Mouse (Mus musculus) olfactory bulb, adult 2 months (tissue): ENCODE data around the gene Sv2a.

Experiments
- CTCF ChIP-seq: fragments of 200-500 bp; IDR thresholded peaks from 2 replicates; pipeline ENCODE4 v1.5.1; 2012; ENCODE audit warnings: low read depth, mild to moderate bottlenecking, low read length, moderate library complexity; ENCODE audit not compliant: insufficient read depth
- POLR2A ChIP-seq: fragments of 200-500 bp; IDR thresholded peaks from 2 replicates; pipeline ENCODE4 v1.6.1; 2012; ENCODE audit warnings: mild to moderate bottlenecking, low read depth, low read length, moderate library complexity; ENCODE audit not compliant: insufficient read depth

DNA sequence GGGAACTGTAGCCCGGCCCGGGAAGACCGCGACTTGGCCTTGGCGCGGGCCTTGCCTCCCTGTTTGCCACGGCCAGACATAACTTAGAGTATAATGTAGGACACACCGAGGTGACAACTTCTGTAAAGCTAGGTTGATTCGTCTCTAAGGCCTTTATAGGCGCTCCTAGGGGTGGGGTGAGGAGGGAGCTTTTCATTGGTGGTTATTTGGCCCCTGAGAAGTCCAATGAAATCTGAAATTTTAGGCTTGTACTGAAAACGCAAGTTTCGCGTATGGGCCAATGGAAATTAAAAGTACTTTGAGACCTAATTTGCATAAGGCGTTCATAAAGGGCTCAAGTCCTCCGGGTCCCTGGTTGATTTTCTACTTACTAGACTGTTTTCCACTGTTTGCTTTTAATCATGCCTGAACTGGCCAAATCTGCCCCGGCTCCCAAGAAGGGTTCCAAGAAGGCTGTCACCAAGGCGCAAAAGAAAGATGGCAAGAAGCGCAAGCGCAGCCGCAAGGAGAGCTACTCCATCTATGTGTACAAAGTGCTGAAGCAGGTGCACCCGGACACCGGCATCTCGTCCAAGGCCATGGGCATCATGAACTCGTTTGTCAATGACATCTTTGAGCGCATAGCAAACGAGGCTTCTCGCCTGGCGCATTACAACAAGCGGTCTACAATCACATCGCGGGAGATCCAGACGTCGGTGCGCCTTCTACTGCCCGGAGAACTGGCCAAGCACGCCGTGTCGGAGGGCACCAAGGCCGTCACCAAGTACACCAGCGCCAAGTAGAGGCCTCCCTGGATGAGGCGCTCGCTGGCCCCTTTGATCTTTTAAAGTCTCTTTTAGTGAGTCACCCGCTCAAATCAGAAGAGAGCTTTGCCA lies 40.1 kb downstream of the Sv2a start, which contains the start of the genes Hist2h2ac and Hist2h2be:
- no peak for TF ChIP-seq CTCF
- TF ChIP-seq POLR2A: peak; percentile 51; the same call in 1 of the 2 replicates
